Mouse (Mus musculus): ENCODE measurements at regions not wholly inside any gene's neighbourhood (a gene's known extent, or its start where the extent isn't known, plus 50 kb on each side); places are given as distances from the start of the nearest gene placed in this dataset.

GRCm38 (mm10) chr1:133549816-133550215 lies 60.3 kb downstream of the Snrpe start:
- H3K4me3 ChIP-seq: no peak overlapping the region
- TF ChIP-seq TCF12 (IDR thresholded peaks at IDR 0.05; ENCODE audit: insufficient read depth, poor library complexity, severe bottlenecking) (no peak), CEBPB (IDR thresholded peaks at IDR 0.05; ENCODE audit: insufficient read depth, poor library complexity, severe bottlenecking) (no peak), REST (IDR thresholded peaks at IDR 0.05; ENCODE audit: insufficient read depth, insufficient read length) (no peak), E2F4 (IDR thresholded peaks at IDR 0.05; ENCODE audit: insufficient read depth) (no peak), USF1 (IDR thresholded peaks at IDR 0.05; ENCODE audit: low read depth) (no peak), MAX (IDR thresholded peaks at IDR 0.05; ENCODE audit: low read depth) (no peak), MYOD1 (IDR thresholded peaks at IDR 0.05; ENCODE audit: control insufficient read depth in 1 of 3, insufficient read length in 2 of 3, low read depth in 2 of 3) (no peak), POLR2A (IDR thresholded peaks at IDR 0.05; ENCODE audit: insufficient read length, low read depth) (no peak), TCF3 (IDR thresholded peaks at IDR 0.05; ENCODE audit: insufficient read length, low read depth) (no peak), POLR2AphosphoS2 (IDR thresholded peaks at IDR 0.05; ENCODE audit: insufficient read length, low read depth) (no peak)
- H3K79me2 ChIP-seq (ENCODE audit: control insufficient read depth, insufficient read depth): no peaks in the 10 kb centered on the region
- no peaks in the 10 kb centered on the region for H3K36me3 ChIP-seq (ENCODE audit: control insufficient read depth, insufficient read depth)
- H3K4me2 ChIP-seq (ENCODE audit: low read depth): no peak overlapping the region
- H3K27me3 ChIP-seq (ENCODE audit: control insufficient read depth, insufficient read depth, insufficient read length): peaks cover 24% of the 10 kb centered on the region
- no peak overlapping the region for H3ac ChIP-seq (ENCODE audit: control insufficient read depth, insufficient read length)

DNA sequence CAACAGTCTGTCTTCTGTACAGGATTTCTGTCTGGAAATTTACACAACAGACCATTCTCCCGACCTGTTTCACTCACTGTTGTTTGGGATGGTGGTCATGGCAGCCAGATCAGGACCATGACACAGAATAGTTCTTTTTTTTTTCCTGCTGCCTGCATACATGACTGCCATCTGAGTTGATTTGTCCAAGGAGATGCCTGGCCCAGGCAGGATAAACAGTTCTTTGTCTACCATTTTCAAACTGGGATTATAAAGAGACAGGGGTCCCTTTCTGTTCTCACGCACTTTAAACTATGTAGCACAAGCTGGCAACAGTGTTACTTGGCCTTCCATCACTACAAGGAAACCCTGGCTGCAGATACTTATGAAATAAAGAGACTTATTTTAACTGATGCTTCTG lies 61.1 kb downstream of the Snrpe start:
- Histone ChIP-seq H3K4me3 (no peak overlapping the region), H3K36me3 (ENCODE audit: control insufficient read depth, insufficient read depth) (no peaks in the 10 kb centered on the region)

DNA sequence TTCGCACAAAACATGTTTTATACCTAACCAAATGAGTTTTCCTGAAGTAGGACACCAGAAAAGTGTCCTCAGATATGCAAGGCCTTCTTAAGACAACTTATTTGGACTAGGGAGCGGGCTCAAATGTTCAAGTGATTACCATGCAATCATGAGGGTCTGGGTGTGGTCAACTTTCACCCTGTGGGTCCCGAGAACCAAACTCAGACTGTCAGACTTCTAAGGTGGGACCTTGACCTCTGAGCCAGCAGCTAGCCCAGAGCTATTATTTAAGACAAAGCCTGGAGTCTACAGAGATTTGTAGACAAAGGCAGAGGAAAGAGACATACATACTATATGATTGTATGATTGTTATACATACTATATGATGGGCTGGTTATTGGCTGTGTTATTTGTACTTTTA lies 62.5 kb downstream of the Snrpe start:
- Histone ChIP-seq H3K4me3 (no peak overlapping the region), H3K79me2 (ENCODE audit: control insufficient read depth, insufficient read depth) (no peaks in the 10 kb centered on the region), H3K4me2 (ENCODE audit: low read depth) (no peak overlapping the region), H3K36me3 (ENCODE audit: control insufficient read depth, insufficient read depth) (no peaks in the 10 kb centered on the region), H3ac (ENCODE audit: control insufficient read depth, insufficient read length) (no peak overlapping the region), H3K27me3 (ENCODE audit: control insufficient read depth, insufficient read depth, insufficient read length) (peaks cover 29% of the 10 kb centered on the region)
- no peak for TF ChIP-seq TCF3 (IDR thresholded peaks at IDR 0.05; ENCODE audit: insufficient read length, low read depth)
- TF ChIP-seq E2F4 (IDR thresholded peaks at IDR 0.05; ENCODE audit: insufficient read depth): no peak
- no peak for TF ChIP-seq MYOD1 (IDR thresholded peaks at IDR 0.05; ENCODE audit: control insufficient read depth in 1 of 3, insufficient read length in 2 of 3, low read depth in 2 of 3)
- TF ChIP-seq POLR2AphosphoS2 (IDR thresholded peaks at IDR 0.05; ENCODE audit: insufficient read length, low read depth): no peak
- no peak for TF ChIP-seq CEBPB (IDR thresholded peaks at IDR 0.05; ENCODE audit: insufficient read depth, poor library complexity, severe bottlenecking)
- TF ChIP-seq POLR2A (IDR thresholded peaks at IDR 0.05; ENCODE audit: insufficient read length, low read depth): no peak
- TF ChIP-seq REST (IDR thresholded peaks at IDR 0.05; ENCODE audit: insufficient read depth, insufficient read length): no peak
- TF ChIP-seq SRF (IDR thresholded peaks at IDR 0.05; ENCODE audit: control insufficient read depth, insufficient read length, low read depth): no peak
- TF ChIP-seq USF1 (IDR thresholded peaks at IDR 0.05; ENCODE audit: low read depth): no peak
- no peak for TF ChIP-seq MYOG (IDR thresholded peaks at IDR 0.05; ENCODE audit: control insufficient read depth in 1 of 3, insufficient read depth in 1 of 3, insufficient read length in 2 of 3, low read depth in 2 of 3)
- TF ChIP-seq MAX (IDR thresholded peaks at IDR 0.05; ENCODE audit: low read depth): no peak
- no peak for TF ChIP-seq TCF12 (IDR thresholded peaks at IDR 0.05; ENCODE audit: insufficient read depth, poor library complexity, severe bottlenecking)

More for the DNA sequence above, 61.1 kb downstream of the Snrpe start:
- H3K79me2 ChIP-seq (ENCODE audit: control insufficient read depth, insufficient read depth): no peaks in the 10 kb centered on the region
- no peak overlapping the region for H3ac ChIP-seq (ENCODE audit: control insufficient read depth, insufficient read length)
- no peak for TF ChIP-seq REST (IDR thresholded peaks at IDR 0.05; ENCODE audit: insufficient read depth, insufficient read length)
- TF ChIP-seq TCF12 (IDR thresholded peaks at IDR 0.05; ENCODE audit: insufficient read depth, poor library complexity, severe bottlenecking): no peak
- no peak for TF ChIP-seq USF1 (IDR thresholded peaks at IDR 0.05; ENCODE audit: low read depth)
- TF ChIP-seq SRF (IDR thresholded peaks at IDR 0.05; ENCODE audit: control insufficient read depth, insufficient read length, low read depth): no peak
- TF ChIP-seq TCF3 (IDR thresholded peaks at IDR 0.05; ENCODE audit: insufficient read length, low read depth): no peak
- no peak for TF ChIP-seq CEBPB (IDR thresholded peaks at IDR 0.05; ENCODE audit: insufficient read depth, poor library complexity, severe bottlenecking)
- TF ChIP-seq MYOG (IDR thresholded peaks at IDR 0.05; ENCODE audit: control insufficient read depth in 1 of 3, insufficient read depth in 1 of 3, insufficient read length in 2 of 3, low read depth in 2 of 3): no peak
- TF ChIP-seq MYOD1 (IDR thresholded peaks at IDR 0.05; ENCODE audit: control insufficient read depth in 1 of 3, insufficient read length in 2 of 3, low read depth in 2 of 3): no peak
- no peak for TF ChIP-seq E2F4 (IDR thresholded peaks at IDR 0.05; ENCODE audit: insufficient read depth)
- TF ChIP-seq MAX (IDR thresholded peaks at IDR 0.05; ENCODE audit: low read depth): no peak
- TF ChIP-seq POLR2A (IDR thresholded peaks at IDR 0.05; ENCODE audit: insufficient read length, low read depth): no peak
- TF ChIP-seq POLR2AphosphoS2 (IDR thresholded peaks at IDR 0.05; ENCODE audit: insufficient read length, low read depth): no peak
- peaks cover 29% of the 10 kb centered on the region for H3K27me3 ChIP-seq (ENCODE audit: control insufficient read depth, insufficient read depth, insufficient read length)
- H3K4me2 ChIP-seq (ENCODE audit: low read depth): no peak overlapping the region

- Histone ChIP-seq H3K27me3 (ENCODE audit: control insufficient read depth, insufficient read depth, insufficient read length) (peaks cover 39% of the 10 kb centered on the region), H3K36me3 (ENCODE audit: control insufficient read depth, insufficient read depth) (no peaks in the 10 kb centered on the region), H3K4me2 (ENCODE audit: low read depth) (no peak overlapping the region), H3K4me3 (no peak overlapping the region), H3ac (ENCODE audit: control insufficient read depth, insufficient read length) (no peak overlapping the region), H3K79me2 (ENCODE audit: control insufficient read depth, insufficient read depth) (no peaks in the 10 kb centered on the region)
- TF ChIP-seq MYOD1 (IDR thresholded peaks at IDR 0.05; ENCODE audit: control insufficient read depth in 1 of 3, insufficient read length in 2 of 3, low read depth in 2 of 3): no peak
- TF ChIP-seq TCF3 (IDR thresholded peaks at IDR 0.05; ENCODE audit: insufficient read length, low read depth): no peak
- no peak for TF ChIP-seq POLR2A (IDR thresholded peaks at IDR 0.05; ENCODE audit: insufficient read length, low read depth)
- no peak for TF ChIP-seq TCF12 (IDR thresholded peaks at IDR 0.05; ENCODE audit: insufficient read depth, poor library complexity, severe bottlenecking)
- no peak for TF ChIP-seq USF1 (IDR thresholded peaks at IDR 0.05; ENCODE audit: low read depth)
- TF ChIP-seq REST (IDR thresholded peaks at IDR 0.05; ENCODE audit: insufficient read depth, insufficient read length): no peak
- TF ChIP-seq E2F4 (IDR thresholded peaks at IDR 0.05; ENCODE audit: insufficient read depth): no peak
These were observed 65.1 kb downstream of the Snrpe start for GRCm38 (mm10) chr1:133544996-133545395.

- Histone ChIP-seq H3ac (ENCODE audit: control insufficient read depth, insufficient read length) (no peak overlapping the region), H3K36me3 (ENCODE audit: control insufficient read depth, insufficient read depth) (no peaks in the 10 kb centered on the region), H3K4me3 (no peak overlapping the region), H3K27me3 (ENCODE audit: control insufficient read depth, insufficient read depth, insufficient read length) (peaks cover 35% of the 10 kb centered on the region), H3K4me2 (ENCODE audit: low read depth) (no peak overlapping the region), H3K79me2 (ENCODE audit: control insufficient read depth, insufficient read depth) (no peaks in the 10 kb centered on the region)
- TF ChIP-seq POLR2AphosphoS2 (IDR thresholded peaks at IDR 0.05; ENCODE audit: insufficient read length, low read depth): no peak
- TF ChIP-seq E2F4 (IDR thresholded peaks at IDR 0.05; ENCODE audit: insufficient read depth): no peak
- TF ChIP-seq CEBPB (IDR thresholded peaks at IDR 0.05; ENCODE audit: insufficient read depth, poor library complexity, severe bottlenecking): no peak
- TF ChIP-seq MYOD1 (IDR thresholded peaks at IDR 0.05; ENCODE audit: control insufficient read depth in 1 of 3, insufficient read length in 2 of 3, low read depth in 2 of 3): no peak
- no peak for TF ChIP-seq MYOG (IDR thresholded peaks at IDR 0.05; ENCODE audit: control insufficient read depth in 1 of 3, insufficient read depth in 1 of 3, insufficient read length in 2 of 3, low read depth in 2 of 3)
- no peak for TF ChIP-seq SRF (IDR thresholded peaks at IDR 0.05; ENCODE audit: control insufficient read depth, insufficient read length, low read depth)
- no peak for TF ChIP-seq USF1 (IDR thresholded peaks at IDR 0.05; ENCODE audit: low read depth)
- no peak for TF ChIP-seq REST (IDR thresholded peaks at IDR 0.05; ENCODE audit: insufficient read depth, insufficient read length)
- TF ChIP-seq POLR2A (IDR thresholded peaks at IDR 0.05; ENCODE audit: insufficient read length, low read depth): no peak
- TF ChIP-seq TCF12 (IDR thresholded peaks at IDR 0.05; ENCODE audit: insufficient read depth, poor library complexity, severe bottlenecking): no peak
- TF ChIP-seq MAX (IDR thresholded peaks at IDR 0.05; ENCODE audit: low read depth): no peak
- TF ChIP-seq TCF3 (IDR thresholded peaks at IDR 0.05; ENCODE audit: insufficient read length, low read depth): no peak
These were observed 66.3 kb downstream of the Snrpe start for GRCm38 (mm10) chr1:133543751-133544150.
